Mouse (Mus musculus): ENCODE data around the gene Abcb9. TPM values are rescaled to one million over a fixed set of nuclear protein-coding genes. Genes with fewer than 3 reads are reported as not detected.

Abcb9 gene
- polyA plus RNA-seq, 1 experiment from 2014 or later: 3.8 TPM

GRCm38 (mm10) chr5:124025146-124025545 is 70.5 kb downstream of the Abcb9 start:
- no peak overlapping the region for H3K4me2 ChIP-seq (replicated peaks)
- H3K9me3 ChIP-seq (replicated peaks): no peaks in the 10 kb centered on the region
- H3K27ac ChIP-seq: peak overlapping the region; percentile 66
- no peak overlapping the region for H3K4me3 ChIP-seq
- ATAC-seq (ENCODE audit: low FRiP score): no peak
- H3K27me3 ChIP-seq: no peaks in the 10 kb centered on the region
- WGBS: 35% methylated on average over 9 of the region's 9 CpGs
- H3K36me3 ChIP-seq: peaks cover 18% of the 10 kb centered on the region; the same call in 1 of the 2 replicates
- H3K4me1 ChIP-seq: peaks cover 72% of the 10 kb centered on the region
- H3K9ac ChIP-seq: no peak overlapping the region

GRCm38 (mm10) chr5:124024677-124025076 is 70.9 kb downstream of the Abcb9 start:
- peak overlapping the region; percentile 66 for H3K27ac ChIP-seq
- 45% methylated on average over 6 of the region's 6 CpGs for WGBS
- H3K27me3 ChIP-seq: no peaks in the 10 kb centered on the region
- H3K4me2 ChIP-seq (replicated peaks): no peak overlapping the region
- no peaks in the 10 kb centered on the region for H3K9me3 ChIP-seq (replicated peaks)
- H3K9ac ChIP-seq: no peak overlapping the region
- H3K36me3 ChIP-seq: peaks cover 18% of the 10 kb centered on the region; the same call in 1 of the 2 replicates
- no peak for ATAC-seq (ENCODE audit: low FRiP score)
- H3K4me3 ChIP-seq: no peak overlapping the region
- peaks cover 72% of the 10 kb centered on the region for H3K4me1 ChIP-seq

DNA sequence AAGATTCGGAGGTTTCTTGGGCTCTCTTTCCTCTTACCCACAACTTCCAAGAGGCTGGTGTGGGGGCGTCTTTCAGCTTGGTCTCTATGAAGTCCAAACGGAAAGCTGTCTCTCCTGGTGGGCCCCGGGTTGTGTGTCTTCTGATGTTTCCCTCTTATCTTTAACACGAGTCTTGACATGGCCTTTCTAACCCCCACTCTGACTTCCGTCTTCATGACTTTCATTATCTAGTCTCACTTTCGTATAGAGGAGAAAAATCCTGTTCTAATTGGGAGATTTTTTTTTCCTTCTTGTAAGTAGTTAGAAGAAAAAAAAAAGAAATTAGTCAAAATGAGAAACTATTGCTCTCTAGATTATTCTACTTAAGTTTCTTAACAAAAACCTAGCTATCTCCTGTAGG is 73.2 kb downstream of the Abcb9 start:
- H3K9me3 ChIP-seq (replicated peaks): no peaks in the 10 kb centered on the region
- H3K36me3 ChIP-seq: peaks cover 9% of the 10 kb centered on the region; the same call in 1 of the 2 replicates
- no peaks in the 10 kb centered on the region for H3K27me3 ChIP-seq
- no peak for ATAC-seq (ENCODE audit: low FRiP score)
- no peak overlapping the region for H3K27ac ChIP-seq
- WGBS: 73% methylated on average over 7 of the region's 7 CpGs
- no peak overlapping the region for H3K4me2 ChIP-seq (replicated peaks)
- H3K4me1 ChIP-seq: peaks cover 74% of the 10 kb centered on the region
- H3K9ac ChIP-seq: no peak overlapping the region
- H3K4me3 ChIP-seq: no peak overlapping the region

GRCm38 (mm10) chr5:124021701-124022100 is 73.9 kb downstream of the Abcb9 start:
- H3K4me2 ChIP-seq (replicated peaks): no peak overlapping the region
- H3K9ac ChIP-seq: no peak overlapping the region
- ATAC-seq (ENCODE audit: low FRiP score): no peak
- no peak overlapping the region for H3K4me3 ChIP-seq
- H3K9me3 ChIP-seq (replicated peaks): no peaks in the 10 kb centered on the region
- H3K36me3 ChIP-seq: peaks cover 9% of the 10 kb centered on the region; the same call in 1 of the 2 replicates
- H3K27me3 ChIP-seq: no peaks in the 10 kb centered on the region
- no peak overlapping the region for H3K27ac ChIP-seq
- 81% methylated on average over 11 of the region's 11 CpGs for WGBS
- peaks cover 76% of the 10 kb centered on the region for H3K4me1 ChIP-seq

GRCm38 (mm10) chr5:124021148-124021547 is 74.5 kb downstream of the Abcb9 start:
- Histone ChIP-seq H3K4me1 (peaks cover 76% of the 10 kb centered on the region), H3K9ac (no peak overlapping the region), H3K4me2 (replicated peaks) (no peak overlapping the region), H3K4me3 (no peak overlapping the region), H3K27me3 (no peaks in the 10 kb centered on the region), H3K36me3 (peaks cover 9% of the 10 kb centered on the region; the same call in 1 of the 2 replicates), H3K27ac (no peak overlapping the region), H3K9me3 (replicated peaks) (no peaks in the 10 kb centered on the region)
- ATAC-seq (ENCODE audit: low FRiP score): no peak
- WGBS: 93% methylated on average over 11 of the region's 11 CpGs

GRCm38 (mm10) chr5:124019348-124020216 is 76.0 kb downstream of the Abcb9 start:
- H3K9me3 ChIP-seq (replicated peaks): no peaks in the 10 kb centered on the region
- H3K36me3 ChIP-seq: peaks cover 9% of the 10 kb centered on the region; the same call in 1 of the 2 replicates
- peak overlapping the region; percentile 7; the same call in 1 of the 2 replicates for H3K27ac ChIP-seq
- WGBS: 69% methylated on average over 12 of the region's 12 CpGs
- no peaks in the 10 kb centered on the region for H3K27me3 ChIP-seq
- H3K4me1 ChIP-seq: peaks cover 74% of the 10 kb centered on the region
- no peak for ATAC-seq (ENCODE audit: low FRiP score)
- H3K4me2 ChIP-seq (replicated peaks): no peak overlapping the region
- H3K4me3 ChIP-seq: no peak overlapping the region
- H3K9ac ChIP-seq: no peak overlapping the region

- 84% methylated on average over 9 of the region's 9 CpGs for WGBS
- H3K9me3 ChIP-seq (replicated peaks): no peaks in the 10 kb centered on the region
- peaks cover 9% of the 10 kb centered on the region; the same call in 1 of the 2 replicates for H3K36me3 ChIP-seq
- H3K27ac ChIP-seq: no peak overlapping the region
- H3K4me1 ChIP-seq: peaks cover 74% of the 10 kb centered on the region
- no peaks in the 10 kb centered on the region for H3K27me3 ChIP-seq
- no peak overlapping the region for H3K4me2 ChIP-seq (replicated peaks)
- no peak overlapping the region for H3K9ac ChIP-seq
- no peak for ATAC-seq (ENCODE audit: low FRiP score)
- no peak overlapping the region for H3K4me3 ChIP-seq
These were observed 76.9 kb downstream of the Abcb9 start for GRCm38 (mm10) chr5:124018651-124019050.

- H3K27ac ChIP-seq: no peak overlapping the region
- peaks cover 76% of the 10 kb centered on the region for H3K4me1 ChIP-seq
- H3K36me3 ChIP-seq: peaks cover 9% of the 10 kb centered on the region; the same call in 1 of the 2 replicates
- H3K9me3 ChIP-seq (replicated peaks): no peaks in the 10 kb centered on the region
- no peak for ATAC-seq (ENCODE audit: low FRiP score)
- WGBS: 80% methylated on average over 9 of the region's 9 CpGs
- H3K4me2 ChIP-seq (replicated peaks): no peak overlapping the region
- H3K27me3 ChIP-seq: no peaks in the 10 kb centered on the region
- no peak overlapping the region for H3K9ac ChIP-seq
- no peak overlapping the region for H3K4me3 ChIP-seq
These were observed 77.7 kb downstream of the Abcb9 start for GRCm38 (mm10) chr5:124017941-124018340.

- Histone ChIP-seq H3K4me2 (replicated peaks) (no peak overlapping the region), H3K9ac (no peak overlapping the region), H3K27ac (no peak overlapping the region), H3K9me3 (replicated peaks) (no peaks in the 10 kb centered on the region), H3K36me3 (peaks cover 4% of the 10 kb centered on the region; the same call in 1 of the 2 replicates), H3K27me3 (no peaks in the 10 kb centered on the region), H3K4me1 (peaks cover 92% of the 10 kb centered on the region), H3K4me3 (no peak overlapping the region)
- no peak for ATAC-seq (ENCODE audit: low FRiP score)
- WGBS: 85% methylated on average over 7 of the region's 7 CpGs
These were observed 79.2 kb downstream of the Abcb9 start for GRCm38 (mm10) chr5:124016291-124016821.

DNA sequence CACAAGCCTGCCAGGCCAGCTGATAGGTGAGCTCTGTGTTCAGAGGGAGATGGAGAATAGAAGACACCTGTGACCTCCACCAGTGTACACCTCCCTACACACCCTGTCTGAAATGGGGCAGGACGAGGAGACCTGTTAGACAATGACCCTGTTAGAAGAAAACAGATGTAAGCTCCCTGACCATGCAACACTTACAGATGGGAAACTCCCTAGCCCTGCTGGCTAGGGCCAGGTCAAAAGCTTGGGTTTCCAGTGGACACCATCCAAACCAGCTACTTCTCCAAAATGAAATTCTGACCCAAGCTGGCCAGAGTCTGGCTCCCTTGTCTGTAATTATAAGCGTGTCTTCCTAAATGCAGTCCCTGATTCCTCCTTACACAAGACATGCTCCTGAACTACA is 79.9 kb downstream of the Abcb9 start:
- 66% methylated on average over 2 of the region's 2 CpGs for WGBS
- H3K9me3 ChIP-seq (replicated peaks): no peaks in the 10 kb centered on the region
- no peak overlapping the region for H3K27ac ChIP-seq
- H3K36me3 ChIP-seq: no peaks in the 10 kb centered on the region
- no peaks in the 10 kb centered on the region for H3K27me3 ChIP-seq
- H3K4me3 ChIP-seq: no peak overlapping the region
- H3K9ac ChIP-seq: no peak overlapping the region
- H3K4me1 ChIP-seq: peaks cover 95% of the 10 kb centered on the region
- no peak overlapping the region for H3K4me2 ChIP-seq (replicated peaks)
- no peak for ATAC-seq (ENCODE audit: low FRiP score)

DNA sequence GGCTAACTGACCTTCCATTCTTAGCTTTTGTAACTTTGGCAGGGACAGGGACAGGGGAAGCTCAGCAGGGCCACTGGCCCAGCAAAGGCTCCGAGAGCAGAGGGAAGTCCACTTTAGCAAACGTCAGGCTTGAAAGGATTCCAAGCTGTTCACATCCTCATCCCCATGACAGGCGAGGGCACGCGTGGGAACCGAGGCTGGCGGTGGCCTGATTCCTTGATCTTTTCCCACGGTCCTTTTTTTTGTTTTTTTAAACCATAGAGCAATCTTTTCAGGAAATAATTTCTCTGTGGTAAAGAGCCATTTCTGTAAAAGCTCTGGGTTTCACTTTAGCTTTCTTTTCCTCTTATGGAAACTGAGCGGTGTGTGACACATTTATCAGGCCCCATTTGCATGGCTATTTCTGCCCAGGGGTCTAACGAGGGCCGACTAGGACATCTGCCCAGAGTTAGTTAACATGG is 80.8 kb downstream of the Abcb9 start:
- Histone ChIP-seq H3K4me3 (no peak overlapping the region), H3K36me3 (peaks cover 6% of the 10 kb centered on the region), H3K4me1 (peaks cover 97% of the 10 kb centered on the region), H3K27ac (peak overlapping the region; percentile 57; the same call in 1 of the 2 replicates), H3K27me3 (no peaks in the 10 kb centered on the region), H3K9me3 (replicated peaks) (no peaks in the 10 kb centered on the region), H3K9ac (0 out of 2 replicates have a peak overlapping the region, but pooled peaks have one; percentile 2), H3K4me2 (replicated peaks) (0 out of 2 replicates have a peak overlapping the region, but pooled peaks have one; percentile 17)
- WGBS: 10% methylated on average over 11 of the region's 11 CpGs
- no peak for ATAC-seq (ENCODE audit: low FRiP score)

- Histone ChIP-seq H3K27me3 (no peaks in the 10 kb centered on the region), H3K36me3 (peaks cover 13% of the 10 kb centered on the region), H3K4me3 (no peak overlapping the region), H3K27ac (peak overlapping the region; percentile 48; the same call in 1 of the 2 replicates), H3K9ac (no peak overlapping the region), H3K9me3 (replicated peaks) (no peaks in the 10 kb centered on the region), H3K4me1 (peaks cover 90% of the 10 kb centered on the region), H3K4me2 (replicated peaks) (no peak overlapping the region)
- WGBS: 80% methylated on average over 3 of the region's 3 CpGs
- ATAC-seq (ENCODE audit: low FRiP score): no peak
These were observed 81.4 kb downstream of the Abcb9 start for GRCm38 (mm10) chr5:124014180-124014579.

Data from hindbrain, embryonic 12.5 days (tissue).